Mouse (Mus musculus): ENCODE data around the gene BC147527.
"Not testable (repeated sequence)": the region's sequence is repeated elsewhere in the genome, so short reads cannot be mapped to it uniquely, and the experiment has no call there.

The BC147527 gene

GRCm38 (mm10) chr13:120299991-120300442 lies at the start of gene BC147527:
BC147527 (plus strand) TSS chr13:120300392.
- DNase-seq = peak; percentile 45 to 63

GRCm38 (mm10) chr13:120251208-120251924 lies 48.8 kb upstream of the BC147527 start:
- DNase-seq = not testable (repeated sequence)

GRCm38 (mm10) chr13:120258817-120259658 lies 41.2 kb upstream of the BC147527 start:
- DNase-seq = not testable (repeated sequence)

- not testable (repeated sequence) for DNase-seq
Observed at GRCm38 (mm10) chr13:120259718-120260117, 40.5 kb upstream of the BC147527 start.

- DNase-seq = not testable (repeated sequence)
Observed at GRCm38 (mm10) chr13:120262870-120263269, 37.3 kb upstream of the BC147527 start, which contains the start of gene AF067061. AF067061 (plus strand) TSS chr13:120263114.

- not testable (repeated sequence) for DNase-seq
Observed at GRCm38 (mm10) chr13:120277837-120278236, 22.4 kb upstream of the BC147527 start.

GRCm38 (mm10) chr13:120278784-120279183 lies 21.4 kb upstream of the BC147527 start:
- DNase-seq = no peak

- DNase-seq = no peak
Observed at GRCm38 (mm10) chr13:120299324-120299894, 783 bp upstream of the BC147527 start.

GRCm38 (mm10) chr13:120300853-120301252 lies 661 bp downstream of the BC147527 start:
- no peak for DNase-seq

GRCm38 (mm10) chr13:120310749-120311148 lies 10.6 kb downstream of the BC147527 start:
- DNase-seq = no peak

- DNase-seq = no peak
Observed at GRCm38 (mm10) chr13:120313584-120313983, 13.4 kb downstream of the BC147527 start.

- DNase-seq = not testable (repeated sequence)
Observed at GRCm38 (mm10) chr13:120316578-120316977, 16.4 kb downstream of the BC147527 start, which contains the start of gene Tcstv3. Tcstv3 (plus strand) TSS chr13:120316878.

GRCm38 (mm10) chr13:120320183-120320582 lies 20.0 kb downstream of the BC147527 start:
- DNase-seq = no peak

- DNase-seq = no peak
Observed at GRCm38 (mm10) chr13:120320721-120321120, 20.5 kb downstream of the BC147527 start.
